Mouse (Mus musculus): Measurements from ENCODE around the gene Ceacam18.
A peak's percentile ranks its signal among the peaks of the same experiment; 100 is the strongest.

GRCm38 (mm10) chr7:43678517-43678916 is 44.0 kb downstream of the Ceacam18 start:
- no peak for TF ChIP-seq POLR2A (IDR thresholded peaks at IDR 0.05; ENCODE audit: control insufficient read depth, low read depth, low read length)
- TF ChIP-seq CTCF (IDR thresholded peaks at IDR 0.05; ENCODE audit: control insufficient read depth, insufficient read depth, insufficient replicate concordance, low read depth, low read length) = peak; percentile 33; the same call in 1 of the 2 replicates
